Mouse (Mus musculus) lung, embryonic 14.5 days (tissue): ENCODE results near the gene Arhgdib. TPM values are rescaled to one million over a fixed set of nuclear protein-coding genes. Genes with fewer than 3 reads are reported as not detected.

Experiments
- ATAC-seq: fragments of 200-750 bp; cut with Nextera tagmentation; 2 replicates; pipeline ENCODE4 v1.8.0; 2017; ENCODE audit warnings: mild to moderate bottlenecking, moderate TSS enrichment, moderate library complexity; ENCODE audit not compliant: insufficient read depth
- DNase-seq: peaks from one replicate; pipeline ENCODE4 v3.0.0-alpha.2; 2015
- H3K27ac ChIP-seq: fragments of 300-500 bp; sonication (generic); 2 replicates; pipeline ENCODE4 v1.5.1; 2014; ENCODE audit warnings: low read depth, mild to moderate bottlenecking, moderate library complexity
- H3K27me3 ChIP-seq: fragments of 300-500 bp; sonication (generic); 2 replicates; pipeline ENCODE4 v1.6.1; 2014; ENCODE audit warnings: low read length, control low read depth; ENCODE audit not compliant: insufficient read depth
- H3K36me3 ChIP-seq: fragments of 300-500 bp; sonication (generic); 2 replicates; pipeline ENCODE4 v1.6.1; 2014; ENCODE audit warnings: control low read depth; ENCODE audit not compliant: insufficient read depth
- H3K4me1 ChIP-seq: fragments of 300-500 bp; sonication (generic); 2 replicates; pipeline ENCODE4 v1.6.1; 2014; ENCODE audit warnings: antibody characterized with exemption, control low read depth; ENCODE audit not compliant: insufficient read depth
- H3K4me2 ChIP-seq: fragments of 300-500 bp; sonication (generic); 2 replicates; pipeline ENCODE4 v1.6.1; 2014; ENCODE audit warnings: mild to moderate bottlenecking
- H3K4me3 ChIP-seq: fragments of 300-500 bp; sonication (generic); 2 replicates; pipeline ENCODE4 v1.5.1; 2014; ENCODE audit warnings: low read depth, low read length
- H3K9ac ChIP-seq: fragments of 300-500 bp; sonication (generic); 2 replicates; pipeline ENCODE4 v1.6.1; 2014
- H3K9me3 ChIP-seq: fragments of 300-500 bp; sonication (generic); 2 replicates; pipeline ENCODE4 v1.6.1; 2016; ENCODE audit warnings: low read depth, low read length, control low read depth
- CTCF ChIP-seq: IDR thresholded peaks from 2 replicates; pipeline ENCODE4 v1.5.1; 2016; ENCODE audit warnings: antibody characterized with exemption, low read depth
- WGBS: fragments of 180-500 bp; shearing (Covaris S2); extraction: QIAGEN DNeasy Blood & Tissue Kit; methylation state at CpG from one replicate; pipeline ENCODE4 v1.1.7; 2014; 5-methylcytosine and 5-hydroxymethylcytosine counted together
- polyA plus RNA-seq: library from polyadenylated mRNA; unstranded; fragments of >200 nt; fragmentation: Nextera tagmentation; extraction: Ambion mirVana; gene quantifications from 2 replicates; pipeline ENCODE4 v1.2.1, GENCODE M21; 2014

Arhgdib gene
- 71.9 and 72.6 TPM in 2 replicates for polyA plus RNA-seq

DNA sequence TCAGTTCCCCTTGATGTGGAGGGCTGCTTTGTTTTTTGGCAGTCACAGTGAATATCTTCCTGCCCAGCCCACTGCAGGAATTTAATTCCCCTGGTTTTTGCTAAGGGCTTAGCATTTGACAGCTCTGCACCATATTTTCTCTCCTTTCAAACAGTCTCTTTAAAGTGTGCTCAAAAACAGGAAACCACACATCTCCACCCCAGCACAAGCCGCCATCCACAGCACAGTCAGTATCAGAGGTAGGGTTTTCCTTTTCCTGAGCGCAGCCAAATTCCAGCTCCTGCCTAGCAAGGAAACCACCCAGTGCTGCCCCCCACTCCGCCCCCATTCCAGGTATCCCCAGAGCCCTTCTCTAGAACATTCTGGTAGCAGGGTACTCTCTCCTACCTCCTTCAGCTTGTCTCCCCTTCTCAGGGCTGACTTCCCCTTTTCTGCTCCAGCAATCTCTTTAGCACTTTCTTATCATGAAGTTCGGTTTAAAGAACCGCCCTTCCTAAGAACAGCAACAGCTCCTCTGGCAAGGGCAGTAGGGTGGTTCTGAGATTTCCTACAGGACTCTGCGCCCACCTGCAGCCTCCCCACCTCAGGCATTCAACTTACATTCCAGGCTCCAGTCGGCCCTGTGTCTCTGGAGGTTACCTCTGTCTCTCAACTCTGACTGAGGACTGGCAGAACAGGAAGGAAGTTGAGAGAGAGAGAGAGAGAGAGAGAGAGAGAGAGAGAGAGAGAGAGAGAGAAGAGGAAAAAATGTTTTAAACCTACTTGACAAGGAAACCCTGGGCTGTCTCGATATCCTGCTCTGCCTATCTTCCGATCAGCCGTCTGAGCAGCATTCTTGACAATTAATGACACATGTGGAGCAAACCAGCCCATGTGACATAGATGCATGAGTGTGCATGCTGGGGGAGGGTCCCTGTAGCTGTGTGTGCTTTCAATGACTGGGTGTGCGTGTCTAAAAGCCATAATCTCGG lies at the start of gene Arhgdib:
Gene Arhgdib (minus strand): TSS at position 849 of the 971 bp plus-strand sequence.
- peaks cover 8% of the 10 kb centered on the region; the same call in 1 of the 2 replicates for H3K4me1 ChIP-seq
- H3K27me3 ChIP-seq, result no peaks in the 10 kb centered on the region
- no peak within 1 kb of the TSS; the same call in 1 of the 2 replicates for H3K4me3 ChIP-seq
- peak within 1 kb of the TSS; percentile 41 for H3K4me2 ChIP-seq
- TF ChIP-seq CTCF, result no peak
- peak; percentile 45; the same call in 1 of the 2 replicates for ATAC-seq
- H3K9ac ChIP-seq, result no peak within 1 kb of the TSS
- H3K9me3 ChIP-seq, result no peaks in the 10 kb centered on the region
- H3K36me3 ChIP-seq, result no peaks in the 10 kb centered on the region
- WGBS, result 18% methylated on average over 12 of the region's 12 CpGs
- peak within 1 kb of the TSS; percentile 75 for H3K27ac ChIP-seq
- peak; percentile 50 for DNase-seq

GRCm38 (mm10) chr6:136990557-136990956 lies 48.9 kb upstream of the Arhgdib start:
- Histone ChIP-seq H3K4me3 (no peak overlapping the region), H3K9ac (no peak overlapping the region), H3K36me3 (no peaks in the 10 kb centered on the region), H3K27ac (no peak overlapping the region), H3K9me3 (no peaks in the 10 kb centered on the region), H3K4me2 (no peak overlapping the region), H3K27me3 (no peaks in the 10 kb centered on the region), H3K4me1 (no peaks in the 10 kb centered on the region)
- ATAC-seq (no peak), DNase-seq (no peak)
- TF ChIP-seq CTCF, result no peak
- WGBS, result 29% methylated on average over 8 of the region's 8 CpGs

GRCm38 (mm10) chr6:136989824-136990497 lies 48.3 kb upstream of the Arhgdib start:
- TF ChIP-seq CTCF, result no peak
- no peak overlapping the region for H3K4me3 ChIP-seq
- peak; percentile 66 for DNase-seq
- 27% methylated on average over 11 of the region's 11 CpGs for WGBS
- H3K36me3 ChIP-seq, result no peaks in the 10 kb centered on the region
- 0 out of 2 replicates have a peak, but pooled peaks have one; percentile 45 for ATAC-seq
- H3K4me2 ChIP-seq, result peak overlapping the region; percentile 33; the same call in 1 of the 2 replicates
- H3K9ac ChIP-seq, result no peak overlapping the region
- no peak overlapping the region for H3K27ac ChIP-seq
- H3K27me3 ChIP-seq, result no peaks in the 10 kb centered on the region
- H3K9me3 ChIP-seq, result no peaks in the 10 kb centered on the region
- no peaks in the 10 kb centered on the region for H3K4me1 ChIP-seq

DNA sequence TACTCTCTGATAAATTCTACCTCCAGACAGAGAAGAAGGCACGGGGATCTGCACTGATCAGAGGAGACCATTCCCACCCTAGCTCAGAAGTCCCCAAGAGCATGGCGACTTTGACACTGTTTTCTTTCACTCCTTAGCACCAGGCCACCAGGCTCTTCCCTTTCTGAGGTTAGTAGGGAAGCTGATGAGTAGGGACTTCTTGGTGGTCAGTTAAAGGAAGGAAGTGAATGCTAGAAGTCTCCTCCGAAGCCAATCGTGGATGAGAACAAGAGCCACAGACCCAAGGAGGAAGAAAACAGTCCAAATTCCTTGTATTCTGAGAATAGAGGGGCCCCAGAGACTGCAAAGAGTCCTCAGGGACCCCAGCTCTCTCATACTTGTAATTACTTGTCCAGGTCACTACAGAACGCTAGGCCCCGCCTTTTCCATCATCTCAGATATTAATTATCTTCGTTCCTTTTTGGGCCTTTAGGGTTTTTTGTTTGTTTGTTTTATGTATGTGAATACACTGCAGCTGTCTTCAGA lies 46.9 kb upstream of the Arhgdib start:
- Histone ChIP-seq H3K4me1 (no peaks in the 10 kb centered on the region), H3K9ac (no peak overlapping the region), H3K9me3 (no peaks in the 10 kb centered on the region), H3K4me2 (no peak overlapping the region), H3K4me3 (no peak overlapping the region), H3K36me3 (no peaks in the 10 kb centered on the region), H3K27me3 (no peaks in the 10 kb centered on the region), H3K27ac (no peak overlapping the region)
- TF ChIP-seq CTCF, result no peak
- DNase-seq (no peak), ATAC-seq (no peak)
- WGBS, result 84% methylated on average over 7 of the region's 7 CpGs

DNA sequence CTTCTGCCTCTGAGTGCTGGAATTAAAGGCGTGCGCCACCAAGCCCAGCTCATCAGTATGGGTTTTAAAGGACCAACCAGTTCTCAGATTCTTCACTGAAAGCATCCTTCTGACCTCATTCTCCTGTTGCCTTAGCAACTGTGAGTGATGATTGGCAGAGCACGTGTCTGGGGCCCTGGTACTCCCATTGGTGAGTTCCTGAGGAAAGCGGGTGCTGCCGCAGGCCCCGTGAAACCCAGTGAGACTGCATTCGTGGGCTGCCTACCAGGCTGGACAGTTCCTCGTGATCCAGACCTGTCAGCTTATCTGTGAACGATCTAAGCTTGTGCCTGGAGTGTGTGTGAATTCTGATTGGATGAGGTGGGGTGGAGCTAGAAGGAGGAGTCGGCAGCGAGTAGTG lies 45.0 kb upstream of the Arhgdib start:
- DNase-seq (no peak), ATAC-seq (0 out of 2 replicates have a peak, but pooled peaks have one; percentile 13)
- Histone ChIP-seq H3K4me3 (no peak overlapping the region), H3K4me2 (no peak overlapping the region), H3K27ac (no peak overlapping the region), H3K9ac (no peak overlapping the region), H3K27me3 (no peaks in the 10 kb centered on the region), H3K9me3 (no peaks in the 10 kb centered on the region), H3K4me1 (no peaks in the 10 kb centered on the region), H3K36me3 (no peaks in the 10 kb centered on the region)
- no peak for TF ChIP-seq CTCF
- WGBS, result 48% methylated on average over 11 of the region's 11 CpGs

DNA sequence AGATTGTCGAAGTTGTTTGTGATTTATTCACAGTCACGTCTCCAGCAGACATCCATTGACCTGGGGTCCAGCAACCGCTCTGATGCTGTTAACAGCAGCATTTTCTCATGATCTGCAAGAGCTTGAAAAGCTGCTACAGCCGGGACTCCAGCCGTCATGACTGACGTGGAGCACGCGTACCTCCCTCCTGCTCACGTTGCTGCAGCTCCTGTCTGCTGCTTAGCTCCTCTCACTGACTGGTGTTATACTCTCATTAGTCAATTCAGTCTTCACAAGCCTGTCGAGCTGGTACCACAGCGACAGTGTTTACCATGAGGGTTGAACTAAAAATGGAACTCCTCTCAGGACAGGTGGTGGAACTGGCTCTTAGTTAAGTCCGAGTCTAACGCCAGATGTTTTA lies 44.3 kb upstream of the Arhgdib start:
- 16% methylated on average over 13 of the region's 13 CpGs for WGBS
- Histone ChIP-seq H3K4me3 (no peak overlapping the region), H3K36me3 (no peaks in the 10 kb centered on the region), H3K4me2 (0 out of 2 replicates have a peak overlapping the region, but pooled peaks have one; percentile 7), H3K9me3 (no peaks in the 10 kb centered on the region), H3K9ac (no peak overlapping the region), H3K27me3 (no peaks in the 10 kb centered on the region), H3K4me1 (no peaks in the 10 kb centered on the region), H3K27ac (no peak overlapping the region)
- peak; percentile 53; the same call in 1 of the 2 replicates for ATAC-seq
- no peak for TF ChIP-seq CTCF
- peak; percentile 19 for DNase-seq
